Mouse (Mus musculus): Measurements from ENCODE around the gene Nppb.

Gene Nppb

GRCm38 (mm10) chr4:147985205-147986132 is at the start of gene Nppb:
Gene Nppb (plus strand): TSS chr4:147985788.
- ATAC-seq (ENCODE audit: low TSS enrichment): no peak

GRCm38 (mm10) chr4:147935904-147936303 is 49.7 kb upstream of the Nppb start:
- ATAC-seq (ENCODE audit: low TSS enrichment): no peak

GRCm38 (mm10) chr4:147936331-147936954 is 49.1 kb upstream of the Nppb start, which contains the start of gene Plod1:
Gene Plod1 (minus strand): TSS chr4:147936767.
- peak; percentile 48 for ATAC-seq (ENCODE audit: low TSS enrichment)

- no peak for ATAC-seq (ENCODE audit: low TSS enrichment)
Observed at GRCm38 (mm10) chr4:147937021-147937420, 48.6 kb upstream of the Nppb start.

GRCm38 (mm10) chr4:147937486-147937885 is 48.1 kb upstream of the Nppb start:
- no peak for ATAC-seq (ENCODE audit: low TSS enrichment)

- no peak for ATAC-seq (ENCODE audit: low TSS enrichment)
Observed at GRCm38 (mm10) chr4:147938148-147939096, 47.2 kb upstream of the Nppb start.

GRCm38 (mm10) chr4:147940111-147940510 is 45.5 kb upstream of the Nppb start:
- ATAC-seq (ENCODE audit: low TSS enrichment): peak; percentile 31; the same call in 1 of the 2 replicates

GRCm38 (mm10) chr4:147940576-147941044 is 45.0 kb upstream of the Nppb start, which contains the start of gene 2510039O18Rik:
Gene 2510039O18Rik (plus strand): TSS chr4:147940895.
- peak; percentile 58 for ATAC-seq (ENCODE audit: low TSS enrichment)

GRCm38 (mm10) chr4:147941045-147942020 is 44.3 kb upstream of the Nppb start:
- ATAC-seq (ENCODE audit: low TSS enrichment): peak; percentile 28; the same call in 1 of the 2 replicates

- ATAC-seq (ENCODE audit: low TSS enrichment): no peak
Observed at GRCm38 (mm10) chr4:147943005-147943404, 42.6 kb upstream of the Nppb start.

GRCm38 (mm10) chr4:147947511-147947910 is 38.1 kb upstream of the Nppb start:
- no peak for ATAC-seq (ENCODE audit: low TSS enrichment)

GRCm38 (mm10) chr4:147953590-147953989 is 32.0 kb upstream of the Nppb start:
- no peak; the same call in 1 of the 2 replicates for ATAC-seq (ENCODE audit: low TSS enrichment)

- no peak for ATAC-seq (ENCODE audit: low TSS enrichment)
Observed at GRCm38 (mm10) chr4:147957141-147957540, 28.4 kb upstream of the Nppb start.

- peak; percentile 62 for ATAC-seq (ENCODE audit: low TSS enrichment)
Observed at GRCm38 (mm10) chr4:147959881-147960831, 25.4 kb upstream of the Nppb start.

- peak; percentile 38; the same call in 1 of the 2 replicates for ATAC-seq (ENCODE audit: low TSS enrichment)
Observed at GRCm38 (mm10) chr4:147962781-147963180, 22.8 kb upstream of the Nppb start.

GRCm38 (mm10) chr4:147963623-147964022 is 22.0 kb upstream of the Nppb start:
- ATAC-seq (ENCODE audit: low TSS enrichment): no peak

- no peak for ATAC-seq (ENCODE audit: low TSS enrichment)
Observed at GRCm38 (mm10) chr4:147965712-147966111, 19.9 kb upstream of the Nppb start.

- no peak for ATAC-seq (ENCODE audit: low TSS enrichment)
Observed at GRCm38 (mm10) chr4:147968816-147969215, 16.8 kb upstream of the Nppb start.

GRCm38 (mm10) chr4:147969337-147969736 is 16.3 kb upstream of the Nppb start:
- ATAC-seq (ENCODE audit: low TSS enrichment): no peak
